Mouse (Mus musculus): ENCODE measurements around the gene Rabgap1l.

GRCm38 (mm10) chr1:160339374-160339773, 453.6 kb downstream of the Rabgap1l start:
- no peak for TF ChIP-seq POLR2A (IDR thresholded peaks at IDR 0.05; ENCODE audit: control insufficient read depth, low read depth, low read length)
- TF ChIP-seq CTCF (IDR thresholded peaks at IDR 0.05; ENCODE audit: control insufficient read depth, insufficient read depth, insufficient replicate concordance, low read depth, low read length) = no peak
